Mouse (Mus musculus): ENCODE measurements around the gene Spryd4. TPM values are rescaled to one million over a fixed set of nuclear protein-coding genes. Genes with fewer than 3 reads are reported as not detected.
"Not testable (repeated sequence)": the region's sequence is repeated elsewhere in the genome, so short reads cannot be mapped to it uniquely, and the experiment has no call there.

The Spryd4 gene
- polyA plus RNA-seq, 1 experiment from 2014 or later = 26.2 TPM

DNA sequence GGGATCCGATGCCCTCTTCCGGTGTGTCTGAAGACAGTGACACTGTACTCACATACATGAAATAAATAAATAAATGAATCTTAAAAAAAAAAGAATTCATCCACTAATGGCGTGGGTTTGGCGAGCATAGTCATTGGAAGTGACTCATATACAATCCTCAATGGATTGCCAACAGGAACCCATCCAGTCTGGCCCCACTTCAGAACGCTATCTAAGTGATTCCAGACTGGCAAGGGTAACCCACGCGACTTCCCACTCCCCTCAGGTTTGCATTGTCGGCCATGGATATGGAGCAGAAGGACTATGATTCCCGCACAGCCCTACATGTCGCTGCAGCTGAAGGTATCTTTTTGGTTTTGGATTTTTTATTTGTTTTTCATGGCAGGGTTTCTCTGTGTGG is 3.3 kb downstream of the Spryd4 start:
- no peak overlapping the region for H3K4me2 ChIP-seq (ENCODE audit: low read depth)
- H3K9me3 ChIP-seq (ENCODE audit: control insufficient read depth, low read length) = no peaks in the 10 kb centered on the region
- no peak overlapping the region for H3K4me3 ChIP-seq (ENCODE audit: low read depth, low read length)
- ATAC-seq (ENCODE audit: insufficient read depth, low FRiP score, low TSS enrichment) (no peak), DNase-seq (ENCODE audit: low spot score) (no peak)
- no peaks in the 10 kb centered on the region for H3K36me3 ChIP-seq (ENCODE audit: control insufficient read depth, insufficient read depth, low read length)
- 0 out of 2 replicates have a peak, but pooled peaks cover under 1% of the 10 kb centered on the region for H3K27me3 ChIP-seq (ENCODE audit: control insufficient read depth, insufficient read depth, low read length)
- peaks cover 7% of the 10 kb centered on the region for H3K4me1 ChIP-seq (ENCODE audit: control insufficient read depth, insufficient read depth, low read length)
- 93% methylated on average over 10 of the region's 10 CpGs for WGBS
- H3K27ac ChIP-seq (ENCODE audit: low read depth, low read length) = no peak overlapping the region
- H3K9ac ChIP-seq (ENCODE audit: low read length) = no peak overlapping the region

DNA sequence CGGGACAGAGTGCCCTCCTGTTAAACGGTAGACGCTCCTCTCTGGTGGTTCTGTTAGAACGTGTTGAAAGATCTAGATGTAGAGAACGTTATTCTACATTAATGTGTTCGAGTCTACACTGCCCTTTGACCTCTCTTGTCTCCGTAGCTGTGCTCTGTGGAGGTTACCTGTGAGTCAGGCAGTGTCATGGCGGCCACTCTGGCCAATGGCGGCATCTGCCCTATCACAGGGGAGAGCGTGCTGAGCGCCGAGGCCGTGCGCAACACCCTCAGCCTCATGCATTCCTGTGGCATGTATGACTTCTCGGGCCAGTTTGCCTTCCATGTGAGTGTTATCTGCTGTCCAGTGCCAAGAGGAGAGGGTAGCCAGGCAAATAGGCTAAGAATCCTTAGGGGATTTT is 6.7 kb downstream of the Spryd4 start:
- Histone ChIP-seq H3K4me1 (ENCODE audit: control insufficient read depth, insufficient read depth, low read length) (no peaks in the 10 kb centered on the region), H3K27ac (ENCODE audit: low read depth, low read length) (no peak overlapping the region), H3K4me3 (ENCODE audit: low read depth, low read length) (no peak overlapping the region), H3K9ac (ENCODE audit: low read length) (no peak overlapping the region), H3K9me3 (ENCODE audit: control insufficient read depth, low read length) (no peaks in the 10 kb centered on the region), H3K27me3 (ENCODE audit: control insufficient read depth, insufficient read depth, low read length) (no peaks in the 10 kb centered on the region), H3K36me3 (ENCODE audit: control insufficient read depth, insufficient read depth, low read length) (no peaks in the 10 kb centered on the region), H3K4me2 (ENCODE audit: low read depth) (no peak overlapping the region)
- ATAC-seq (ENCODE audit: insufficient read depth, low FRiP score, low TSS enrichment) = no peak
- 90% methylated on average over 15 of the region's 15 CpGs for WGBS
- no peak for DNase-seq (ENCODE audit: low spot score)

DNA sequence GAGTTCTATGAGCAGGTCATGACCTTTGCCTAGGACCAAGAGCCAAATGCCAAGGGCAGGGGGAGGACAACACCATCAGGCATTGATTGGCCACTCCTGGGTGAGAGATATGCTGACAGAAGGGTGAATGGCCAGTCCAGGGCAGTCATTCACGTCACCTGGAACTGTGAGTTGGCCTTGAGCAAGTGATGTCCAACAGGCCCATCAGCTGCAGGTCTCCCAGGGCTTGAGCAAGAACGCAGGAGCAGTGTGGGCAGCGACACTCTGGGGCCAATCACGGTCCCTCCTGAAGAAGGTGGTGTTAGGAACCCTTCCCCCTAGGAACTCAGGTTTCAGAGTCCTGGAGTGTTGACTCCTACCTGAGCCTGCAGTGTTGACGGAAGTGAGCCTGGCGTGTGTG is 9.8 kb downstream of the Spryd4 start:
- Histone ChIP-seq H3K27ac (ENCODE audit: low read depth, low read length) (no peak overlapping the region), H3K9ac (ENCODE audit: low read length) (no peak overlapping the region), H3K27me3 (ENCODE audit: control insufficient read depth, insufficient read depth, low read length) (no peaks in the 10 kb centered on the region), H3K4me2 (ENCODE audit: low read depth) (no peak overlapping the region), H3K9me3 (ENCODE audit: control insufficient read depth, low read length) (no peaks in the 10 kb centered on the region), H3K36me3 (ENCODE audit: control insufficient read depth, insufficient read depth, low read length) (no peaks in the 10 kb centered on the region), H3K4me3 (ENCODE audit: low read depth, low read length) (no peak overlapping the region), H3K4me1 (ENCODE audit: control insufficient read depth, insufficient read depth, low read length) (no peaks in the 10 kb centered on the region)
- no peak for ATAC-seq (ENCODE audit: insufficient read depth, low FRiP score, low TSS enrichment)
- WGBS = 80% methylated on average over 6 of the region's 6 CpGs
- no peak for DNase-seq (ENCODE audit: low spot score)

- Histone ChIP-seq H3K4me2 (ENCODE audit: low read depth) (peak overlapping the region; percentile 99), H3K27me3 (ENCODE audit: control insufficient read depth, insufficient read depth, low read length) (peaks cover 18% of the 10 kb centered on the region), H3K36me3 (ENCODE audit: control insufficient read depth, insufficient read depth, low read length) (no peaks in the 10 kb centered on the region), H3K27ac (ENCODE audit: low read depth, low read length) (no peak overlapping the region), H3K4me3 (ENCODE audit: low read depth, low read length) (peak overlapping the region; percentile 69), H3K4me1 (ENCODE audit: control insufficient read depth, insufficient read depth, low read length) (0 out of 2 replicates have a peak, but pooled peaks cover 6% of the 10 kb centered on the region), H3K9ac (ENCODE audit: low read length) (peak overlapping the region; percentile 71), H3K9me3 (ENCODE audit: control insufficient read depth, low read length) (no peaks in the 10 kb centered on the region)
- ATAC-seq (ENCODE audit: insufficient read depth, low FRiP score, low TSS enrichment) (peak; percentile 84), DNase-seq (ENCODE audit: low spot score) (peak; percentile 18)
- WGBS = under 1% methylated on average over 63 of the region's 79 CpGs
These were observed 16.8 kb downstream of the Spryd4 start for GRCm38 (mm10) chr10:128194551-128195461.

- no peaks in the 10 kb centered on the region for H3K36me3 ChIP-seq (ENCODE audit: control insufficient read depth, insufficient read depth, low read length)
- ATAC-seq (ENCODE audit: insufficient read depth, low FRiP score, low TSS enrichment) = peak; percentile 96
- under 1% methylated on average over 42 of the region's 46 CpGs for WGBS
These were observed 17.5 kb downstream of the Spryd4 start, which contains the start of gene Gls2 for GRCm38 (mm10) chr10:128194024-128194550. Gls2 (plus strand) TSS chr10:128194457.

DNA sequence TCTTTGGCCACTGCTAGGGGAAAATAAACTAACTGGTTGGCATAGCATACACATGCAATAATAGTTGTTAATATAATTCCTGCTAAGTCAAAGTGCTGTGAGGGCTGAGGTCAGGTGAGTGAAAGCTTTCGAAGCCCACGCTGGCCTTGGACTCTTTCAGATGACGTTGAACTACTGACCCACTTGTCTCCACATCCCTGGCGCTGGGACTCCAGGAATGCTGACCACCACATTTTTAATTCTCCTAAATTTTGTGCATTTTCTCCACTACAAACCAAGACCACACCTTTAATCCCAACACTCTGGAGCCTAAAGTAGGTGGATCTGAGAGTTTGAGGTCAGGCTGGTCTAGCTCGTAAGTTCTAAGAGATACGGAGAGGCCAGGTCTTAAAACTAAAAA is 18.5 kb downstream of the Spryd4 start:
- WGBS = 94% methylated on average over 6 of the region's 6 CpGs

More at GRCm38 (mm10) chr10:128194024-128194550, 17.5 kb downstream of the Spryd4 start, which contains the start of gene Gls2:
- peaks cover 18% of the 10 kb centered on the region for H3K27me3 ChIP-seq (ENCODE audit: control insufficient read depth, insufficient read depth, low read length)
- no peaks in the 10 kb centered on the region for H3K9me3 ChIP-seq (ENCODE audit: control insufficient read depth, low read length)
- peak within 1 kb of the TSS; percentile 69 for H3K4me3 ChIP-seq (ENCODE audit: low read depth, low read length)
- H3K9ac ChIP-seq (ENCODE audit: low read length) = peak within 1 kb of the TSS; percentile 71
- H3K4me2 ChIP-seq (ENCODE audit: low read depth) = peak within 1 kb of the TSS; percentile 99
- H3K4me1 ChIP-seq (ENCODE audit: control insufficient read depth, insufficient read depth, low read length) = 0 out of 2 replicates have a peak, but pooled peaks cover 6% of the 10 kb centered on the region
- H3K27ac ChIP-seq (ENCODE audit: low read depth, low read length) = no peak within 1 kb of the TSS
- peak; percentile 96 for DNase-seq (ENCODE audit: low spot score)

GRCm38 (mm10) chr10:128192030-128192766 is 19.4 kb downstream of the Spryd4 start:
- not testable (repeated sequence) for H3K4me3 ChIP-seq (ENCODE audit: low read depth, low read length); ATAC-seq (ENCODE audit: insufficient read depth, low FRiP score, low TSS enrichment); H3K9ac ChIP-seq (ENCODE audit: low read length); H3K36me3 ChIP-seq (ENCODE audit: control insufficient read depth, insufficient read depth, low read length); H3K4me2 ChIP-seq (ENCODE audit: low read depth); H3K4me1 ChIP-seq (ENCODE audit: control insufficient read depth, insufficient read depth, low read length); H3K27ac ChIP-seq (ENCODE audit: low read depth, low read length); DNase-seq (ENCODE audit: low spot score); H3K9me3 ChIP-seq (ENCODE audit: control insufficient read depth, low read length)
- WGBS = 93% methylated on average over 3 of the region's 3 CpGs
- peaks cover 18% of the 10 kb centered on the region for H3K27me3 ChIP-seq (ENCODE audit: control insufficient read depth, insufficient read depth, low read length)

More for the DNA sequence above, 18.5 kb downstream of the Spryd4 start:
- ATAC-seq (ENCODE audit: insufficient read depth, low FRiP score, low TSS enrichment) = no peak
- no peak overlapping the region for H3K9ac ChIP-seq (ENCODE audit: low read length)
- no peak overlapping the region for H3K27ac ChIP-seq (ENCODE audit: low read depth, low read length)
- no peak overlapping the region for H3K4me2 ChIP-seq (ENCODE audit: low read depth)
- peaks cover 18% of the 10 kb centered on the region for H3K27me3 ChIP-seq (ENCODE audit: control insufficient read depth, insufficient read depth, low read length)
- no peak overlapping the region for H3K4me3 ChIP-seq (ENCODE audit: low read depth, low read length)
- 0 out of 2 replicates have a peak, but pooled peaks cover 6% of the 10 kb centered on the region for H3K4me1 ChIP-seq (ENCODE audit: control insufficient read depth, insufficient read depth, low read length)
- H3K9me3 ChIP-seq (ENCODE audit: control insufficient read depth, low read length) = no peaks in the 10 kb centered on the region
- no peak for DNase-seq (ENCODE audit: low spot score)
- no peaks in the 10 kb centered on the region for H3K36me3 ChIP-seq (ENCODE audit: control insufficient read depth, insufficient read depth, low read length)

DNA sequence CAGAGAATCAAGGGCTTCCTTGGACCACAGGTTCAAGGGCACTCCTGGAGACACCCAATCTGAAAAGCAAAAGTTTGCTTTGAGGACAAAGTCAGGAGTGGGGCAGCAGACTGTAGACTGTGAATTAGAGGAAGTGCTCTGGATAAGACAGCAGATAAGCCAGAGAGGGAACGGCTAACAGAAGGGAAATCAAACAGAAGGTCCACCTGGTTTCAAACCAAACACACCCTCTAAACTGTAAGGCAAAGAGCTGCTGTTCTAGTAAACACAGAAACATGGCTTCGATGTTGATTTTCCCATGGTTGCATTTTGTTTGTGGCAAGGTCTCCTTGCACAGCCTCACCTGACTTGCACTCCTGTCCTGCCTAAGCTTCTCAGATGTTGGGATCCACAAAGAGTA is 20.1 kb downstream of the Spryd4 start:
- no peak for ATAC-seq (ENCODE audit: insufficient read depth, low FRiP score, low TSS enrichment)
- Histone ChIP-seq H3K9me3 (ENCODE audit: control insufficient read depth, low read length) (no peaks in the 10 kb centered on the region), H3K27me3 (ENCODE audit: control insufficient read depth, insufficient read depth, low read length) (peaks cover 18% of the 10 kb centered on the region), H3K4me2 (ENCODE audit: low read depth) (no peak overlapping the region), H3K9ac (ENCODE audit: low read length) (no peak overlapping the region), H3K4me3 (ENCODE audit: low read depth, low read length) (no peak overlapping the region), H3K27ac (ENCODE audit: low read depth, low read length) (no peak overlapping the region), H3K4me1 (ENCODE audit: control insufficient read depth, insufficient read depth, low read length) (0 out of 2 replicates have a peak, but pooled peaks cover 6% of the 10 kb centered on the region), H3K36me3 (ENCODE audit: control insufficient read depth, insufficient read depth, low read length) (no peaks in the 10 kb centered on the region)
- no peak for DNase-seq (ENCODE audit: low spot score)
- 83% methylated on average over 2 of the region's 2 CpGs for WGBS
